Mouse (Mus musculus) embryo, embryonic 9.5 days (tissue): ENCODE measurements around the gene Gpatch2.

ENCODE experiments used
- DNase-seq: peaks from one replicate; pipeline ENCODE4 v3.0.0-alpha.2; 2017; ENCODE audit errors: extremely low spot score

The Gpatch2 gene

GRCm38 (mm10) chr1:187303221-187303620 lies 87.9 kb downstream of the Gpatch2 start:
- DNase-seq: no peak

GRCm38 (mm10) chr1:187307335-187307734 lies 92.0 kb downstream of the Gpatch2 start:
- DNase-seq: no peak

- DNase-seq: no peak
These were observed 93.2 kb downstream of the Gpatch2 start for GRCm38 (mm10) chr1:187308523-187308922.

GRCm38 (mm10) chr1:187311122-187311521 lies 95.8 kb downstream of the Gpatch2 start:
- no peak for DNase-seq

- DNase-seq: no peak
These were observed 98.0 kb downstream of the Gpatch2 start for GRCm38 (mm10) chr1:187313323-187313722.

GRCm38 (mm10) chr1:187313763-187314162 lies 98.5 kb downstream of the Gpatch2 start:
- DNase-seq: no peak

GRCm38 (mm10) chr1:187314516-187314915 lies 99.2 kb downstream of the Gpatch2 start:
- no peak for DNase-seq

- DNase-seq: no peak
These were observed 100.5 kb downstream of the Gpatch2 start for GRCm38 (mm10) chr1:187315821-187316220.

- DNase-seq: no peak
These were observed 101.2 kb downstream of the Gpatch2 start for GRCm38 (mm10) chr1:187316555-187316954.

- DNase-seq: no peak
These were observed 106.5 kb downstream of the Gpatch2 start for GRCm38 (mm10) chr1:187321814-187322213.

GRCm38 (mm10) chr1:187322505-187323208 lies 107.3 kb downstream of the Gpatch2 start:
- DNase-seq: no peak

- DNase-seq: no peak
These were observed 107.9 kb downstream of the Gpatch2 start for GRCm38 (mm10) chr1:187323209-187323589.

- peak; percentile 36 for DNase-seq
These were observed 127.2 kb downstream of the Gpatch2 start for GRCm38 (mm10) chr1:187342551-187342950.

- DNase-seq: no peak
These were observed 129.8 kb downstream of the Gpatch2 start for GRCm38 (mm10) chr1:187345156-187345555.

GRCm38 (mm10) chr1:187346923-187347322 lies 131.6 kb downstream of the Gpatch2 start:
- no peak for DNase-seq

- no peak for DNase-seq
These were observed 132.3 kb downstream of the Gpatch2 start for GRCm38 (mm10) chr1:187347606-187348005.

GRCm38 (mm10) chr1:187348053-187348820 lies 132.9 kb downstream of the Gpatch2 start:
- DNase-seq: no peak

- no peak for DNase-seq
These were observed 133.6 kb downstream of the Gpatch2 start for GRCm38 (mm10) chr1:187348859-187349258.

GRCm38 (mm10) chr1:187356169-187356568 lies 140.9 kb downstream of the Gpatch2 start:
- no peak for DNase-seq

GRCm38 (mm10) chr1:187356904-187357303 lies 141.6 kb downstream of the Gpatch2 start:
- no peak for DNase-seq

GRCm38 (mm10) chr1:187360240-187360639 lies 144.9 kb downstream of the Gpatch2 start:
- no peak for DNase-seq

- DNase-seq: no peak
These were observed 147.2 kb downstream of the Gpatch2 start for GRCm38 (mm10) chr1:187362536-187362935.

GRCm38 (mm10) chr1:187365424-187365823 lies 150.1 kb downstream of the Gpatch2 start:
- DNase-seq: no peak
